Mouse (Mus musculus) CD4-positive naive resting alpha-beta T cell, adult 57 days (primary cell): Measurements from ENCODE around the gene Cth. TPM values are rescaled to one million over a fixed set of nuclear protein-coding genes. Genes with fewer than 3 reads are reported as not detected.

Experiments
- total RNA-seq: library from RNA; stranded (reverse); gene quantifications from one replicate; pipeline ENCODE4 v1.2.4, GENCODE M21; 2023

The Cth gene
- total RNA-seq: 0.41 TPM

DNA sequence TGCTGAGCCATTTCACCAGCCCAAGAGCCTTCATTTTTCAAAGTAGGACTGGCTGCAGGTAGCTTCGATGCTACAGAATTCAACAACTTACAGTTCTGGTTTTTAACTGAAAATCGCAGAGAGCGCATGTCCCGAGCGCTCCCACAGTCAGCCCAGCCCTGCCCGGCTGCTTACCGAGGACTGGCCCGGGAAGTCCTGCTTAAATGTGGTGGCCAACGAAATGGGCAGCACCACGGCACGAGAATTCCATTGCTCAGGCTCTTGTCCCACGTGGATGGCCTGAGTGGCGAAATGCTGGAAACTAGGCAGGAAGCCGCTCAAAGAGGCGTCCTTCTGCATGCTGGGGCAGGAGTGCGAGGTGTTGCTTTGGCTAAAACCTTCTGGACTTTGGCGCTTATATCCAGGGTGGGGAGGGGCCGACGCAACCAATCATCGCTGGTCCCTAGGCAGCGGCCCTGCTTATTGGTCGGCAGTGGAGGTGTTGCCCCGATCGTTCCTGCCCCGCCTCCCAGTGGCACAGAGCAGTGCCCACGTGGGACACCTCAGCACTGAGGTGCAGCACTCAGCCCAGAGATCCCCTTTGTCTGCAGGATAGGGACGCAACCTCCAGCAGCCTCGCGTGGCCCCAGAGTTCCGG is at the start of gene Cth:
Gene Cth, minus strand, starts transcription at position 386 of the 637 bp plus-strand sequence.

DNA sequence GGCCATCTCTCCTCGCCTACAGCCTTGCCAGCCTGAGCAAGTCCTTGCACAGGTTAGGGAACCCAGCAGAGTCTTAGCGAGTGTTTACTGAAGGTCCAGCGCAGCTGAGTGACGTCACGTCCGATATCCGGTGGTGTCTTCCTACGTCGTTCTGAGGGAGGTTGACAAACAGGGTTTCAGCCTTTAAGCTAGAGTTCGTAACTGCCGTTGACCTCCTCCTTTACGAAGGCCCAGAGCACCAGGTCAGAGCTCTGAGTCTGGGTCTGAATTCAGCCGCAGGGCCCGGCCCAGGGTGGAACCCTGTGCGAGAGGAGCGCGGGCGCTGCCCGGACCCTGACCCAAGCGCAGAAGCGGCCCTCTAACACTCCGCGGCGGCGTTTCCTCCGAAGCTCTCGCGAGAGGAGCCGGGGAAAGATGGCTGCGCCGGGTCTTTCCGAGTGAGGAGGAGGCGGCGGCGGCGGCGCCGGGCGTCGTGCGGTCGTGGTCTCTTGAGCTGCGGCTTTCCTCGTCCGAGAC is 22.0 kb upstream of the Cth start, which contains the start of gene Ankrd13c:
Gene Ankrd13c, plus strand, starts transcription at position 397 of the 516 bp plus-strand sequence.

Other genes with a start within 250 kb of the Cth start
- gene Ankrd13c, start 22.2 kb upstream of the Cth start, total RNA-seq: 91.3 TPM
- 451 TPM for gene Srsf11, start 111.6 kb upstream of the Cth start, total RNA-seq
- 13.5 TPM for gene Lrrc40, start 111.6 kb upstream of the Cth start, total RNA-seq